Mouse (Mus musculus): ENCODE measurements around the gene Tssk1.
A peak's percentile ranks its signal among the peaks of the same experiment; 100 is the strongest.

Tssk1 gene

GRCm38 (mm10) chr16:17898462-17898861 is 4.4 kb downstream of the Tssk1 start, which contains the start of the genes Dgcr2 and Tssk2:
TSS of gene Dgcr2 (minus strand) at chr16:17898562.
TSS of gene Tssk2 (plus strand) at chr16:17898637.
- no peak for DNase-seq (ENCODE audit: low spot score)

GRCm38 (mm10) chr16:17911052-17911595 is 17.1 kb downstream of the Tssk1 start, which contains the start of gene Ess2:
TSS of gene Ess2 (minus strand) at chr16:17911348.
- peak; percentile 99 for DNase-seq (ENCODE audit: low spot score)

- no peak for DNase-seq (ENCODE audit: low spot score)
Observed at GRCm38 (mm10) chr16:17914307-17915249, 20.6 kb downstream of the Tssk1 start, which contains the start of gene Gsc2. TSS of gene Gsc2 (minus strand) at chr16:17915059.

GRCm38 (mm10) chr16:17920586-17920985 is 26.6 kb downstream of the Tssk1 start:
- DNase-seq (ENCODE audit: low spot score) = no peak

GRCm38 (mm10) chr16:17921325-17922162 is 27.5 kb downstream of the Tssk1 start:
- DNase-seq (ENCODE audit: low spot score) = peak; percentile 99

GRCm38 (mm10) chr16:17922163-17922538 is 28.1 kb downstream of the Tssk1 start:
- no peak for DNase-seq (ENCODE audit: low spot score)

GRCm38 (mm10) chr16:17927351-17928082 is 33.5 kb downstream of the Tssk1 start:
- no peak for DNase-seq (ENCODE audit: low spot score)

- peak; percentile 91 for DNase-seq (ENCODE audit: low spot score)
Observed at GRCm38 (mm10) chr16:17928087-17928580, 34.1 kb downstream of the Tssk1 start, which contains the start of gene Slc25a1. TSS of gene Slc25a1 (minus strand) at chr16:17928219.

- DNase-seq (ENCODE audit: low spot score) = peak; percentile 96
Observed at GRCm38 (mm10) chr16:17928627-17929104, 34.6 kb downstream of the Tssk1 start.

- DNase-seq (ENCODE audit: low spot score) = no peak
Observed at GRCm38 (mm10) chr16:17929211-17929610, 35.2 kb downstream of the Tssk1 start.

- peak; percentile 69 for DNase-seq (ENCODE audit: low spot score)
Observed at GRCm38 (mm10) chr16:17929631-17930030, 35.6 kb downstream of the Tssk1 start.

GRCm38 (mm10) chr16:17931906-17932460 is 38.0 kb downstream of the Tssk1 start:
- no peak for DNase-seq (ENCODE audit: low spot score)

- DNase-seq (ENCODE audit: low spot score) = no peak
Observed at GRCm38 (mm10) chr16:17933594-17934444, 39.8 kb downstream of the Tssk1 start.

GRCm38 (mm10) chr16:17934445-17934910 is 40.5 kb downstream of the Tssk1 start:
- DNase-seq (ENCODE audit: low spot score) = peak; percentile 68

GRCm38 (mm10) chr16:17936776-17937175 is 42.8 kb downstream of the Tssk1 start:
- peak; percentile 80 for DNase-seq (ENCODE audit: low spot score)

GRCm38 (mm10) chr16:17938187-17938586 is 44.2 kb downstream of the Tssk1 start:
- no peak for DNase-seq (ENCODE audit: low spot score)

GRCm38 (mm10) chr16:17938821-17939220 is 44.8 kb downstream of the Tssk1 start:
- peak; percentile 85 for DNase-seq (ENCODE audit: low spot score)

- DNase-seq (ENCODE audit: low spot score) = peak; percentile 84
Observed at GRCm38 (mm10) chr16:17939255-17939751, 45.3 kb downstream of the Tssk1 start.

- DNase-seq (ENCODE audit: low spot score) = no peak
Observed at GRCm38 (mm10) chr16:17943466-17943865, 49.4 kb downstream of the Tssk1 start.
